23 mouse cellular contexts compared by ENCODE assay signal in genomic region chr4:65156231-65156630, GRCm38 (mm10). TPM values are rescaled to one million over a fixed set of nuclear protein-coding genes. Genes with fewer than 3 reads are reported as not detected.
DNase-seq lines count a peak whose midpoint lies in the region; ATAC-seq and TF ChIP-seq lines count a peak whose summit lies in the region.
"Had no signal": no experiment of that assay in that cellular context is flagged by ENCODE, and none has a peak within 500 bp of the region (broad histone marks: within the 10 kb centered on the region; RNA-seq: fewer than 3 reads in every experiment).

No protein-coding gene starts in this region.

- no peak for TF ChIP-seq CTCF in lung, embryonic 14.5 days (IDR thresholded peaks at IDR 0.05; ENCODE audit: low read depth)

- intact Hi-C loops in heart, postnatal 10 days (cut with DNase I) = no loop called here

- WGBS in heart, embryonic 11.5 days (ENCODE audit: insufficient replicate concordance) = 83% methylated on average over 10 of the region's 10 CpGs
- 63% methylated on average over 10 of the region's 10 CpGs for WGBS in lung, embryonic 14.5 days

- no peak overlapping the region for H3K4me2 ChIP-seq in heart, embryonic 11.5 days
- no peak overlapping the region for H3K4me2 ChIP-seq in lung, embryonic 14.5 days
- H3K4me2 ChIP-seq: forebrain, embryonic 13.5 days; heart, embryonic 13.5 days; hindbrain, embryonic 12.5 days; hindbrain, embryonic 15.5 days had no signal

- DNase-seq in heart, postnatal 10 days = peak; percentile 33 to 47
- peak; percentile 66 for DNase-seq in lung, embryonic 14.5 days
- DNase-seq in lung, postnatal 10 days = no peak
- DNase-seq in CD4-positive helper T cell, adult 2 months (ENCODE audit: low read depth, low spot score) = peak; percentile 1
- DNase-seq in NIH3T3 (ENCODE audit: low read depth) = peak; percentile 18
- DNase-seq: adrenal gland, postnatal 10 days; adrenal gland, postnatal 36 days; cerebellum, adult 18-20 months; cerebellum, adult 9-10 months; cerebellum, postnatal 14 days; gastrocnemius, postnatal 10 days; gastrocnemius, postnatal 36 days; kidney, adult 11 months had no signal

- no peaks in the 10 kb centered on the region for H3K27me3 ChIP-seq in heart, embryonic 11.5 days (ENCODE audit: control insufficient read depth, insufficient read depth, low read length)
- no peaks in the 10 kb centered on the region for H3K27me3 ChIP-seq in lung, embryonic 14.5 days (ENCODE audit: insufficient read depth, low read length)
- H3K27me3 ChIP-seq: forebrain, embryonic 13.5 days; heart, embryonic 13.5 days; hindbrain, embryonic 12.5 days; hindbrain, embryonic 15.5 days; Patski had no signal

- no peaks in the 10 kb centered on the region; the same call in none of the 2 replicates for H3K4me1 ChIP-seq in heart, embryonic 11.5 days (ENCODE audit: control insufficient read depth, insufficient read depth, low read length)
- H3K4me1 ChIP-seq in lung, embryonic 14.5 days (ENCODE audit: insufficient read depth) = no peaks in the 10 kb centered on the region
- H3K4me1 ChIP-seq: forebrain, embryonic 10.5 days; forebrain, embryonic 13.5 days; hindbrain, embryonic 12.5 days; hindbrain, embryonic 15.5 days had no signal

- no peak overlapping the region for H3K4me3 ChIP-seq in heart, embryonic 11.5 days (ENCODE audit: low read depth, low read length)
- H3K4me3 ChIP-seq in lung, embryonic 14.5 days (ENCODE audit: low read depth, low read length) = no peak overlapping the region
- H3K4me3 ChIP-seq: forebrain, embryonic 10.5 days; forebrain, embryonic 13.5 days; heart, embryonic 13.5 days; hindbrain, embryonic 12.5 days; hindbrain, embryonic 15.5 days had no signal

- ATAC-seq in heart, embryonic 11.5 days (replicated peaks; ENCODE audit: insufficient number of reproducible peaks, low FRiP score, low TSS enrichment) = no peak
- ATAC-seq in lung, embryonic 14.5 days (ENCODE audit: insufficient read depth) = peak; percentile 24; the same call in 1 of the 2 replicates
- ATAC-seq: forebrain, embryonic 13.5 days; forebrain, embryonic 16.5 days; Patski had no signal

- no peak overlapping the region for H3K27ac ChIP-seq in heart, embryonic 11.5 days (ENCODE audit: low read depth, low read length)
- H3K27ac ChIP-seq in lung, embryonic 14.5 days (ENCODE audit: low read depth) = no peak overlapping the region
- H3K27ac ChIP-seq: forebrain, embryonic 10.5 days; forebrain, embryonic 13.5 days; heart, embryonic 13.5 days; hindbrain, embryonic 12.5 days; hindbrain, embryonic 15.5 days had no signal

- H3K36me3 ChIP-seq in heart, embryonic 11.5 days (ENCODE audit: control insufficient read depth, insufficient read depth, low read length) = no peaks in the 10 kb centered on the region
- H3K36me3 ChIP-seq in lung, embryonic 14.5 days (ENCODE audit: insufficient read depth) = no peaks in the 10 kb centered on the region
- H3K36me3 ChIP-seq: heart, embryonic 13.5 days; hindbrain, embryonic 12.5 days; hindbrain, embryonic 15.5 days had no signal

- no peak overlapping the region for H3K9ac ChIP-seq in heart, embryonic 11.5 days (ENCODE audit: low read depth, low read length)
- H3K9ac ChIP-seq in lung, embryonic 14.5 days = no peak overlapping the region
- H3K9ac ChIP-seq: forebrain, embryonic 13.5 days; heart, embryonic 13.5 days; hindbrain, embryonic 12.5 days; hindbrain, embryonic 15.5 days had no signal

- H3K9me3 ChIP-seq in heart, embryonic 11.5 days (replicated peaks; ENCODE audit: control insufficient read depth, low read length) = no peaks in the 10 kb centered on the region
- no peaks in the 10 kb centered on the region for H3K9me3 ChIP-seq in lung, embryonic 14.5 days (ENCODE audit: low read depth, low read length)
- H3K9me3 ChIP-seq: forebrain, embryonic 10.5 days; forebrain, embryonic 13.5 days; heart, embryonic 13.5 days; hindbrain, embryonic 12.5 days; hindbrain, embryonic 15.5 days had no signal

RNA-seq across cellular contexts. Expression of gene Pappa, which starts 32.3 kb away (rescaled TPM):
- total RNA-seq in heart, postnatal 10 days (2021) = under 1 TPM; 0.94 to 0.98 TPM
- 1.2 and 1.3 TPM in 2 replicates for polyA plus RNA-seq in heart, embryonic 11.5 days (2014; fragmentation: Nextera tagmentation; extraction: Ambion mirVana)
- 2.4 and 2.6 TPM in 2 replicates for polyA plus RNA-seq in lung, embryonic 14.5 days (2014; fragmentation: Nextera tagmentation; extraction: Ambion mirVana)
- total RNA-seq: granulocyte monocyte progenitor cell, adult 5-6 weeks; hematopoietic stem cell, adult 5-6 weeks had no signal
